Mouse (Mus musculus) adrenal gland, adult 8-10 months (tissue): Measurements from ENCODE around the gene Fam240a. TPM values are rescaled to one million over a fixed set of nuclear protein-coding genes. Genes with fewer than 3 reads are reported as not detected.
A peak's percentile ranks its signal among the peaks of the same experiment; 100 is the strongest.

Experiments
- DNase-seq: peaks from one replicate; pipeline ENCODE4 v3.0.0; 2022
- total RNA-seq, 4 experiments: library from RNA; stranded (reverse); gene quantifications; 2 replicates each; pipeline ENCODE4 v1.2.4; 2022

Gene Fam240a
- total RNA-seq, 4 experiments from 2014 or later, result not detected

DNA sequence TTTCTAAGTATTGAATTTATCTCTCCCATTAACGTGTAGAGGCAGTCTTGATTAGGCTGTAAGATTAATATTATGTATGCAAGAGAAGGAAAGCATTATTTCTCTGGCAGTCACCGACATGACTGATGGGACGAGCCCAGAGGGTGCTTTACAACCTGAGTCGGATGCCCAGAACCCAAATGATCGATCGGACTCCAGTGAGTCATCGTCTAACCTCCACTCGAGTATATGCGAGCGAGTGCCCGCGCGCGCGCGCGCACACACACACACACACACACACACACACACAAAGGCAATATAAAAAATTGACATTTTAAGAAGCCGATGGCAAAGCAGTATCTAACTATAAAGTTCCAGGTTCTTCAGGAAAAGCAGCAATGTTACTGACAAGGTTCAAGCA is 28.7 kb upstream of the Fam240a start:
- no peak for DNase-seq

DNA sequence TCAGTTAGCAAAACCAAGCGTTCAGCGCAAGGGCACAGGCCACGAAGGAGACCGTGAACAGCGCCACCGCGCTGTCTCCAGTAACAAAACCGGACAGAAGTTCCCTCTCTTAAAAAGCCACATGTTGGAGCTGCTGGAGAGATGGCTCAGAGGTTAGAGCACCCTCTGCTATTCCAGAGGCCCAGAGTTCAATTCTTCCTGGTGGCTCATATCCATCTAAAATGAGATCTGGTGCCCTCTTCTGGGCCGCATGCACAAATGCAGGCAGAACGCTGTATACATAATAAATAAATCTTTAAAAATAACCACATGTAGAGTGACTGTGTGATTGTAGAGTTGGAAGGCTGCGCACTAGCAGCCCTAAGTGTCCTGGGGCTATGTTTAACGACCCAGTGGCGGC is 27.6 kb upstream of the Fam240a start:
- DNase-seq, result no peak

DNA sequence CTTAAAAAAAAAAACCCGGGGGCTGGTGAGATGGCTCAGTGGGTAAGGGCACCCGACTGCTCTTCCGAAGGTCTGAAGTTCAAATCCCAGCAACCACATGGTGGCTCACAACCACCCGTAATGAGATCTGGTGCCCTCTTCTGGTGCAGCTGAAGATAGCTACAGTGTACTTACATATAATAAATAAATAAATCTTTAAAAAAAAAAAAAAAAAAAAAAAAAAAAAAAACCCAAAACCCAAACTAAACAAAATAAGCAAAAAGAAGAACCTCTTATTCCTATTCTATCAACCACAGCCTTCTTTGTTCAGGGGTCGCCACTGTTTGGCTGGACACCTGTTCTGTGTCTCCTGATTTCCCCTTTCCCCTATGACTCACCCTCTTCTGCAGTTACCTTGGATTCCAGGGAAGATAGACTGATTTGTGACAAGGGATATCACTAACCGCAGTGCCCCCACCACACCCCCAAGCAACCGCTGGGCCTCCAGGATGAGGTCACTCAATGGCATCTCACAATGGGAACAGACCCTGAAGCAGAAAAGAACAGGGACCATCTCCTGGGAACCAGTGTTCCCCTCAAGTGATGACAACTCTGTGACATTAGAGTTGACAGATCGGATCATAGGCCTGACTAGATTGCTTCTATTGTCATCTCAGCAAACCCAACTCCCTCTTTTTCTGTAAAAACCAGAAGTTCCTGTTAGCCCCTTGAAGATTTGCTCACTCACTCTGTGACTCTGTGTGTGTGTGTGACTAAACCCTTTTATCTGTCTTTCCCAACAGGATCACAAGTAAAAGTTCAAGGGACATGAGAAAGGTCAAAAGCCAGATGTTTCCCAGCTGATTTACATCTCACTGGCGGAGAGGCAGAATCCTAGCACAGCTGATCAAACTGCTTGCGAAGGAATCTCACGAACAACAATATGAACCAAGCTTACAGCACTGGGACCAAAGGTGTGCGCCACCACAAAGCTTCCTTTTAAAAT is 21.1 kb upstream of the Fam240a start:
- peak; percentile 25 for DNase-seq

- no peak for DNase-seq
Observed at GRCm38 (mm10) chr9:110935941-110936340, 19.3 kb upstream of the Fam240a start.

GRCm38 (mm10) chr9:110933850-110934437 is 17.3 kb upstream of the Fam240a start:
- no peak for DNase-seq

DNA sequence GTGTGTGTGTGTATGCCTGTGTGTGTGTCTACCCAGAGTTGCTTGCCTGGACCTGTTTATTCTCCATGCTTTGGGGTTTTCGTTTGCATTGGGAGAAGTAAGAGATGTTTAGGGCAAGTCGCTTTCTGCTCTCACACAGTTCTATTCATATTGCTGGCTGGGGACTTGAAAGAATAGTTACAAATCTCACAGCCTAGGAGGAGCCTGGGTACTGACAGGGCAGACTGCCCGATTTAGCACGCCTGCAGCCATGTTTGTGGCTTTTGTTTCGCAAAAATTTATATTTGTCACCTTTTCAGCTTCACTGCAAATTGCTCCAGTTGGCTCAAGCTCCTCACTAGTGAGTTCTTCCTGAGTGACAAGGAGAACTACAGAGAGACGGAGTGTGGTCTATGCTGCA is 14.9 kb upstream of the Fam240a start:
- no peak for DNase-seq

DNA sequence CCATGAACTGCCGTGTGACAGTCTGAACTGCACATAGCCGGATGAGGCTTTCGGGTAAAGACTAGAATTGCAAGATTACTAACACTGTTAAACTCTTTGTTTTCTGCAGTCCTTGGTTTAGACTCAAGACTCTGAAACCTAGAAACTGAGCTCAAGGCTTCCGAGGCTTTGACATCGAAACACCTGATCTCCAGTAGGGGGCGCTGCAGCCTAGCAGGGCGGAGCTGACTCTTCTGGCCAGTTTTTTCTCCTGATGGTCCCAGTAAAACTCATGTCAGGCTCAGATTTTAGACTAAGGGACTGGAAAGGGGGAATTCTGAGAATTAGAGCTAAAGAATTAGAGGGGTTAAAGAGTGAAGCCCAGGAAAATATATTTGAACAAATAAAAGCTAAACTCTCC is 6.1 kb upstream of the Fam240a start:
- DNase-seq, result peak; percentile 52

GRCm38 (mm10) chr9:110920665-110921419 is 4.2 kb upstream of the Fam240a start:
- no peak for DNase-seq

DNA sequence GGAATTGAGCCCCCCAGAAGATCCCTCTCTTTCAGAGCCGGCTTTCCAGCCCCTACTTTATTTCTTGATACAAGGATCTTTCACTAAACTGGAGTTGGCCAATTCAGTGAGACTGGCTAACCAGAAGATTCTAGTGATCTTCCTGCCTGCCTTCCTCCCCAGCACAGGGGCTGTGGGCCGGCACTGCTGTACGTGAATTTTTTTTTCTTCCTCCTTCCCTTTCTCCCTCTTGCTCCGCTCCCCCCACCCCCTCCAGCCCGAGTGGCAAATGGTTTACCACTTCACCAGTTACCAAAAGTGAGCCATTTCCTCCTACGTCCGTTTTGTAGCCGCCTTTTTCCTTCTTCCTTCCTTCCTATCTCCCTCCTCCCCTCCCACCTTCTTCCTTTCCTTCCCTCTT is 1.2 kb downstream of the Fam240a start:
- DNase-seq, result no peak

GRCm38 (mm10) chr9:110914631-110915236 is 1.9 kb downstream of the Fam240a start:
- DNase-seq, result no peak

GRCm38 (mm10) chr9:110909371-110909967 is 7.2 kb downstream of the Fam240a start:
- DNase-seq, result no peak

- no peak for DNase-seq
Observed at GRCm38 (mm10) chr9:110908631-110909016, 8.0 kb downstream of the Fam240a start.

DNA sequence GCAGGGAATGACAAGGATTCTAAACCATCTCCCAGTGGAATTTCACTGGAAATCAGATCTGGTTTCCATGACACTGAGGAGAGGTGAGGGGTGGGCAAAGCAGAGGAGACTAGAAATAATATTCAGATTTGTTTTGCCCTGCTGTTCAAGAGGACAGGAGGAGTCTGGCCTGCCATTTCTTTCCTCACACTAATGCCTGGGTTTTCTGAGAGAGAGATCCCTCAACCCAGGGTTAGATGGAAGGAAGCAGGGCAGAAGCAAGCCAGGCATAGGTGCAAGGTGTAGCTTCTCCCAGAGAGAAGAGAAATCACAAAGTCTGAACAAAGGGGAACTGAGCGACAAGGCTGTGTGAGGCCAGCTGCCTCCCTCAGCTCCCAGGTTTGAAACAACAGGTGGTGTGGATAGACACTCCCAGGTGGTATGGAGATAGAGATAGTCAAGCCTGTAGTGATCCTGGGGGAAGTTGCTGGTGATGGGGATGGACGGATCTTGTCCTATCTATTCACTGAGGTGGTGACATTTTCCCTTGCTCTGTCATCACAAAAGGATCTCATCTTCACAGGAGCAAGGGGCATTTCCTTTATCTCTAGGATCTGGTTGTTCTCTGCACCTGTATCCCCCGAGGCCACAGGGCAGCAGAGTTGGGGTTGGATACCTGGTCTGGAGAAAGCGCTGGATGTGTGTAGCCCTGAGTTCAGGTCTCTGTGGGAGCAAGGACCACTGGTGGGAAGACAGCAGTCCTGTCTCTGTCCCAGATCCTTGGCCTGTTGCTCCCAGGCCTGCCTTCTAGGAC is 8.6 kb downstream of the Fam240a start:
- no peak for DNase-seq

- DNase-seq, result no peak
Observed at GRCm38 (mm10) chr9:110907201-110907837, 9.3 kb downstream of the Fam240a start.

DNA sequence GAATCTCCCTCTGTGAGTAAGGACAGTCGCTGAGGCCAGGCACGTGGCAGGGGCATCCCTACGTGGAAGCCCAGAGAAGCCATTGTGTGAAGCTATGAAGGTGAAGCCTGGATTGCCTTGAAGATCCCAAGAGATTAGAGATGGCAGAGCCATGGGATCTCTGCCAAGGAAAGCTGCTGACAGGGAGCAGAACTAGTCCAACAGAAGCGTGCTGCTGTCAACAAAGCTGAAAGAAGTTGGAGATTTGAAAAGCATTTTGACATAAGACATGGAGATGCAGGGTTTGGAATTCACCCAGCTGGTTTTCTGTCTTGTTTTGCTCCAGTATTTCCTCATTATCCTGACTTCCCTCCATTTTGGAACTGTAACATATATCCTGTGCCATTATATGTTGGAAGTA is 14.4 kb downstream of the Fam240a start:
- no peak for DNase-seq

GRCm38 (mm10) chr9:110901204-110901603 is 15.5 kb downstream of the Fam240a start:
- no peak for DNase-seq

DNA sequence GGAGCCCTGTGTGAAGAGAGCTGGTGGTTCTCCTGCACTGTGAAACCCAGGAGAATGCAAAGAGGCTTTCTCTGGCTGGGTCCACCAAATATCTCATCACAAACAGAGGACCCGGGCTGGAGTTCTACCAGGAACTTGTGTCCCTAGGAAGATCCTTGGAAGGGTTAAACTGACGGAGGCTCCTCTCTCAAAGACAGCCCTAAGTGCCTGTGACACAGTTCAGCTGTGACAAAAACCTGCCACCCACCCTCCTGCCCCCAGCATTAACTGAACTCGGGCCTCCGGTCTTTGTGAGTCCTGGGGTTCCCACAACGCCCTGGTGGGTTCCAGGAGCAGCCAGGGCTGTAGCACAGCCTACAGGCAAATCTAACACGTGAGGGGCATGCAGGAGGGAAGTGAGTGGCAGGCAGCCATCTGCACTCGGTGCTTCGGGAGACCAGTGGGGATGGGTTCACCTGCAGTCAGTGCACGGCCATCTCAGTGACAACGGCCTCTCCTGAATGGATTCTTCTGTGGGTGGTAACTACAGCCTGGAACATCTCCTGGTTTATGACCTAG is 17.1 kb downstream of the Fam240a start:
- DNase-seq, result no peak

- DNase-seq, result no peak
Observed at GRCm38 (mm10) chr9:110896595-110896994, 20.1 kb downstream of the Fam240a start.

- no peak for DNase-seq
Observed at GRCm38 (mm10) chr9:110895994-110896393, 20.7 kb downstream of the Fam240a start.

GRCm38 (mm10) chr9:110895507-110895906 is 21.2 kb downstream of the Fam240a start:
- DNase-seq, result no peak

DNA sequence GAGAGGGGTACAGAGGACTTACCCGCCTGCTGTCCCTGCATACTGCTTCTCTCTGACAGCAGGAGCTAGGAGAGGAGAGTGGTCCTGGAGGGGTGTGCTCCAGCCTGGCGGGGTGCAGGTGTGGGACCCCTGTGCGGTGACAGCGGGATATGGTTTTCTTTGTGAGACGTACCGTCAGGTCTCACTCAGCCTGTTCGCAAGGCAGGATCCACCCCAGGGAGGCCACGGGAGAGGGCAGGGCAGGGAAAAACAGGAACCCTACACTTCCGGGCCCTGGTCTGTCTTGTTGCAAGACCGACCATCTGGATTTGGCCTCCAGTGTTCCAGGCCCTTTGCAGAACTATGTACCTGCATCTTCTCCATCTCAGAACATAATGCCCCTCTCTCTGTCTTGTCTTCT is 23.2 kb downstream of the Fam240a start:
- DNase-seq, result no peak
